Comparison of ENCODE assay signal across 8 mouse cellular contexts in the genomic region with DNA sequence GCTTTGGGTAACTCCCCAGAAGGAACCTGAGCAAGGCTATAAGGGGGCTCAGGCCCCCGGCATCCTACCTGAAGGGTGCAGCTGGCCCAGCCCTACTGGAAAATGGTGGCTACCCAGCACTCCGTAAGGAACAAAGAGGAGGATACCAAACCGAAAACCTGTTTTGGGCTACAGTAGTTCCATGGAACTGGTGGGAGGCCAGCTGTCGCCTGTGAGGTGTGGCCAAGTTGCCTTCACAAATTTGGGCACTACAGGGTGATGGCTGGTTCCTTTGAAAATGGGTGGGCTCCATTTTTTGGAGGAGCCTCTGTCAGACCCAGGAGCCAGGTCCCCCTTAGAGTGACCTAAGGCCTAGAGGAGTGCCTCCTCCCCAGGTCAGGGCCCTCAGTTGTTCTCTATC.
DNase-seq lines count a peak whose midpoint lies in the region; ATAC-seq and TF ChIP-seq lines count a peak whose summit lies in the region.

No protein-coding gene starts in this region.

- peaks cover 54% of the 10 kb centered on the region for H3K4me1 ChIP-seq in heart, embryonic 12.5 days (replicated peaks)
- peaks cover 38% of the 10 kb centered on the region for H3K4me1 ChIP-seq in embryonic facial prominence, embryonic 12.5 days
- peaks cover 54% of the 10 kb centered on the region for H3K4me1 ChIP-seq in limb, embryonic 13.5 days

- intact Hi-C loops in heart, postnatal 25 days (cut with DNase I) = loop anchor here (2.0 kb wide), 1 partner anchor 20 kb away; no protein-coding TSS in a partner anchor

- no peak for TF ChIP-seq CTCF in layer of hippocampus, adult 2 months (conservative IDR thresholded peaks at IDR 0.05)

- DNase-seq in heart, postnatal 25 days (ENCODE audit: low spot score) = no peak
- no peak for DNase-seq in layer of hippocampus, adult 2 months (ENCODE audit: low spot score in 2 of 2)
- no peak for DNase-seq in layer of hippocampus, adult 9-11 months
- no peak for DNase-seq in thymus, postnatal 0 days (ENCODE audit: low spot score)
- no peak for DNase-seq in layer of hippocampus, adult 8-10 months (ENCODE audit: low spot score in 2 of 2)

- no peak for ATAC-seq in heart, embryonic 12.5 days (ENCODE audit: insufficient number of reproducible peaks, low FRiP score)
- no peak for ATAC-seq in embryonic facial prominence, embryonic 12.5 days (ENCODE audit: insufficient number of reproducible peaks, insufficient read depth, low FRiP score, low TSS enrichment)
- ATAC-seq in limb, embryonic 13.5 days (ENCODE audit: low FRiP score, low read depth) = no peak

- H3K27ac ChIP-seq in heart, embryonic 12.5 days (ENCODE audit: poor library complexity, severe bottlenecking) = peak overlapping the region; percentile 97
- H3K27ac ChIP-seq in layer of hippocampus, adult 2 months = peak overlapping the region; percentile 95
- peak overlapping the region; percentile 85 for H3K27ac ChIP-seq in embryonic facial prominence, embryonic 12.5 days
- H3K27ac ChIP-seq in limb, embryonic 13.5 days = peak overlapping the region; percentile 61; the same call in 1 of the 2 replicates

- H3K9ac ChIP-seq in heart, embryonic 12.5 days = peak overlapping the region; percentile 4; the same call in 1 of the 2 replicates
- H3K9ac ChIP-seq in embryonic facial prominence, embryonic 12.5 days = no peak overlapping the region
- H3K9ac ChIP-seq in limb, embryonic 13.5 days = no peak overlapping the region

- no peaks in the 10 kb centered on the region for H3K27me3 ChIP-seq in heart, embryonic 12.5 days (replicated peaks)
- no peaks in the 10 kb centered on the region for H3K27me3 ChIP-seq in embryonic facial prominence, embryonic 12.5 days
- H3K27me3 ChIP-seq in limb, embryonic 13.5 days = no peaks in the 10 kb centered on the region

- WGBS in heart, embryonic 12.5 days = 89% methylated on average over 4 of the region's 4 CpGs
- WGBS in embryonic facial prominence, embryonic 12.5 days = 94% methylated on average over 4 of the region's 4 CpGs
- 91% methylated on average over 4 of the region's 4 CpGs for WGBS in limb, embryonic 13.5 days

- peaks cover 5% of the 10 kb centered on the region; the same call in 1 of the 2 replicates for H3K36me3 ChIP-seq in heart, embryonic 12.5 days
- H3K36me3 ChIP-seq in embryonic facial prominence, embryonic 12.5 days = 0 out of 2 replicates have a peak, but pooled peaks cover 11% of the 10 kb centered on the region
- peaks cover 22% of the 10 kb centered on the region for H3K36me3 ChIP-seq in limb, embryonic 13.5 days

- H3K9me3 ChIP-seq in heart, embryonic 12.5 days (replicated peaks) = no peaks in the 10 kb centered on the region
- H3K9me3 ChIP-seq in embryonic facial prominence, embryonic 12.5 days = no peaks in the 10 kb centered on the region
- H3K9me3 ChIP-seq in limb, embryonic 13.5 days = no peaks in the 10 kb centered on the region

- H3K4me2 ChIP-seq in heart, embryonic 12.5 days = no peak overlapping the region
- no peak overlapping the region for H3K4me2 ChIP-seq in embryonic facial prominence, embryonic 12.5 days (replicated peaks)
- no peak overlapping the region for H3K4me2 ChIP-seq in limb, embryonic 13.5 days (replicated peaks)

- H3K4me3 ChIP-seq in heart, embryonic 12.5 days = no peak overlapping the region
- no peak overlapping the region for H3K4me3 ChIP-seq in layer of hippocampus, adult 2 months
- no peak overlapping the region for H3K4me3 ChIP-seq in embryonic facial prominence, embryonic 12.5 days
- H3K4me3 ChIP-seq in limb, embryonic 13.5 days = no peak overlapping the region
